Mouse (Mus musculus) cortical plate, adult 2 months (tissue): ENCODE data around the gene Olfr504.

Source experiments
- CTCF ChIP-seq: fragments of 200-500 bp; IDR thresholded peaks from 2 replicates; pipeline ENCODE4 v1.5.1; 2011; ENCODE audit warnings: mild to moderate bottlenecking, control low read depth, low read length; ENCODE audit not compliant: insufficient read depth; ENCODE audit errors: extremely low read depth
- POLR2A ChIP-seq: fragments of 200-500 bp; IDR thresholded peaks from 2 replicates; pipeline ENCODE4 v1.6.1; 2011; ENCODE audit warnings: mild to moderate bottlenecking, low read length, control low read depth; ENCODE audit not compliant: insufficient read depth; ENCODE audit errors: extremely low read depth

- TF ChIP-seq CTCF = no peak
- TF ChIP-seq POLR2A = no peak
Observed at GRCm38 (mm10) chr7:108589797-108590196, 24.2 kb upstream of the Olfr504 start.
